Mouse (Mus musculus) retina, postnatal 1 day (tissue): ENCODE measurements around the gene Fbxw22.
"Not testable (repeated sequence)": the region's sequence is repeated elsewhere in the genome, so short reads cannot be mapped to it uniquely, and the experiment has no call there.

Source experiments
- DNase-seq: peaks from one replicate; pipeline ENCODE4 v3.0.0-alpha.2; 2012

Fbxw22 gene

DNA sequence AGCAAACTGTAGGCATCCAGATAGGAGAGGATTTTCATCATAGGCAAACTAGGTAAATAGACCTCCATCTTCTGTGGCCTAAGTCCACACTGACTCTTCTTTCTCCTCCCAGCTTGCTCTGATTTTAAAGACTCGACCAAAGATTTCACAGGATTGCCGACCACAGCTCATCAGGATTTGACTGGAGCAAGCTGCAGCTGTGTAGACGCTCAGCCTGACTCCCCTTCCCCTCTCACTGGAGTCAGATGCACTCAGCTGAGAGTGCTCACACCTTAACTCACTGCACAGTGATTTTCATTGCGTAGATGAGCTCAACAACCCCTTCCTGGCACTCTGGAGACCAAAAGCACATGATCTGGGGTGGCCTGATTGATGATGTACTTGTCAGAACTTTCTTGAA lies at the start of gene Fbxw22:
TSS of gene Fbxw22 (minus strand) at position 101 of the 400 bp plus-strand sequence.
- not testable (repeated sequence) for DNase-seq

DNA sequence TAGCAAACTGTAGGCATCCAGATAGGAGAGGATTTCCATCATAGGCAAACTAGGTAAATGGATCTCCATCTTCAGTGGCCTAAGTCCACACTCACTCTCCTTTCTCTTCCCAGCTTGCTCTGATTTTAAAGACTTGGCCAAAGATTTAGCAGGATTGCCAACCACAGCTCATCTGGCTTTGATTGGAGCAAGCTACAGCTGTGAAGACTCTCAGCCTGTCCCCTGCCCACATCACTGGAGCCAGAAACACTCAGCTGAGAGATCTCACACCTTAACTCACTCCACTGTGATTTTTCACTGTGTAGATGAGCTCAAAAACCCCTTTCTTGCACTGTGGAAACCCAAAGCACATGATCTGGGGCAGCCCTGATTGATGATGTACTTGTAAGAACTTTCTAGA lies 44.9 kb upstream of the Fbxw22 start, which contains the start of gene Fbxw16:
TSS of gene Fbxw16 (minus strand) at position 101 of the 400 bp plus-strand sequence.
- no peak for DNase-seq

DNA sequence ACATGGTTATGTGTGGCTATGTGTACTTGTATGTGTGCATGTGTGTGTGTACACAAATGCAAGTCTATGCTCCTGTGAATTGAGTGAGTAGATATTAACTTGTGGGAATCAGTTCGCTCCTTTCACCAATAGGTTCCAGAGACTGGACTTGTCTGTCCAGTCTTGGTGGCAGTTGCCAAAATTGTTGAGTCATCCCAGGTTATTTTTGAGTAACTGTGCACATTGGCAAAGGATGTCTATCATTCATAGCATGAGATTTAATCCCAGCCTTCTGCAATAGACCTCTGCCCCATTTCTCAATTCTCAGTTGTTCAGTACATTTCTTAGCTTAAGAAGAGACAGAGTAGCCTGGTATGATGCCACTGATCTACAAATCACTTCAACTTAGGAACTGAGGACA lies 28.9 kb upstream of the Fbxw22 start:
- no peak for DNase-seq

DNA sequence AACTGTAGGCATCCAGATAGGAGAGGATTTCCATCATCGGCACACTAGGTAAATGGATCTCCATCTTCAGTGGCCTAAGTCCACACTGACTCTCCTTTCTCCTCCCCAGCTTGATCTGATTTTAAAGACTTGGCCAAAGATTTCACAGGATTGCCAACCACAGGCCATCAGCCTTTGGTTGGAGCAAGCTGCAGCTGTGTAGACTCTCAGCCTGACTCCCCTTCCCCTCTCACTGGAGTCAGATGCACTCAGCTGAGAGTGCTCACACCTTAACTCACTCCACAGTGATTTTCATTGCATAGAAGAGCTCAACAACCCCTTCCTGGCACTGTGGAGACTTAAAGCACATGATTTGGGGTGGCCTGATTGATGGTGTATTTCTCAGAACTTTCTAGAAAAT lies 64.5 kb downstream of the Fbxw22 start, which contains the start of gene Fbxw28:
TSS of gene Fbxw28 (minus strand) at position 101 of the 400 bp plus-strand sequence.
- DNase-seq = not testable (repeated sequence)
